Mouse (Mus musculus) T-cell, adult 66 days (primary cell): ENCODE results near the gene Taar5. TPM values are rescaled to one million over a fixed set of nuclear protein-coding genes. Genes with fewer than 3 reads are reported as not detected.

ENCODE experiments used
- total RNA-seq, 2 experiments: library from RNA; stranded (reverse); gene quantifications; 3 replicates in 1 of 2; 4 replicates in 1 of 2; pipeline ENCODE4 v1.2.4; 2023

The Taar5 gene
- not detected for total RNA-seq

GRCm38 (mm10) chr10:23970656-23971165 lies at the start of gene Taar5:
Gene Taar5 (plus strand): TSS chr10:23970706.

GRCm38 (mm10) chr10:23938312-23938711 lies 32.2 kb upstream of the Taar5 start, which contains the start of gene Taar2:
Gene Taar2 (plus strand): TSS chr10:23938572.

GRCm38 (mm10) chr10:23949508-23950005 lies 20.9 kb upstream of the Taar5 start, which contains the start of gene Taar3:
Gene Taar3 (plus strand): TSS chr10:23949558.

GRCm38 (mm10) chr10:23960444-23960915 lies 10.0 kb upstream of the Taar5 start, which contains the start of gene Taar4:
Gene Taar4 (plus strand): TSS chr10:23960494.

GRCm38 (mm10) chr10:23985546-23985945 lies 15.0 kb downstream of the Taar5 start, which contains the start of gene Taar6:
Gene Taar6 (minus strand): TSS chr10:23985646.

GRCm38 (mm10) chr10:23993381-23993780 lies 22.9 kb downstream of the Taar5 start, which contains the start of gene Taar7a:
Gene Taar7a (minus strand): TSS chr10:23993481.

GRCm38 (mm10) chr10:23999639-24000038 lies 29.1 kb downstream of the Taar5 start, which contains the start of gene Taar7b:
Gene Taar7b (plus strand): TSS chr10:23999939.

Other genes starting within 250 kb of the Taar5 start
- 1,000 to 10,000 TPM in 1 of 2 experiments, 100 to 1,000 TPM in 1; 994 to 1,362 TPM for gene Rps12, start 183.4 kb upstream of the Taar5 start, total RNA-seq
- under 1 TPM in 1 of 2 experiments, not detected in 1; 0.86 TPM for gene Slc18b1, start 173.7 kb upstream of the Taar5 start, total RNA-seq
- gene Vnn3, start 119.2 kb upstream of the Taar5 start, total RNA-seq, result not detected
- gene Vnn1, start 76.0 kb upstream of the Taar5 start, total RNA-seq, result not detected
- gene Taar1, start 50.4 kb upstream of the Taar5 start, total RNA-seq, result not detected
- gene Taar2, start 32.1 kb upstream of the Taar5 start, total RNA-seq, result not detected
- gene Taar3, start 21.1 kb upstream of the Taar5 start, total RNA-seq, result not detected
- not detected for gene Taar4, start 10.2 kb upstream of the Taar5 start, total RNA-seq
- not detected for gene Taar6, start 14.9 kb downstream of the Taar5 start, total RNA-seq
- not detected for gene Taar7a, start 22.8 kb downstream of the Taar5 start, total RNA-seq
- gene Taar7b, start 29.2 kb downstream of the Taar5 start, total RNA-seq, result not detected
- gene Taar7d, start 56.5 kb downstream of the Taar5 start, total RNA-seq, result not detected
- gene Taar7e, start 66.9 kb downstream of the Taar5 start, total RNA-seq, result not detected
- not detected for gene Taar7f, start 78.8 kb downstream of the Taar5 start, total RNA-seq
- gene Taar8a, start 105.8 kb downstream of the Taar5 start, total RNA-seq, result not detected
- not detected for gene Taar8b, start 121.6 kb downstream of the Taar5 start, total RNA-seq
- gene Taar8c, start 131.2 kb downstream of the Taar5 start, total RNA-seq, result not detected
- gene Taar9, start 138.8 kb downstream of the Taar5 start, total RNA-seq, result not detected
- 10 to 100 TPM; 21.0 to 21.9 TPM for gene Stx7, start 178.6 kb downstream of the Taar5 start, total RNA-seq